Mouse (Mus musculus) cortical plate, adult 2 months (tissue): ENCODE results near the gene Timd2. TPM values are rescaled to one million over a fixed set of nuclear protein-coding genes. Genes with fewer than 3 reads are reported as not detected.
A peak's percentile ranks its signal among the peaks of the same experiment; 100 is the strongest.
"Not testable (repeated sequence)": the region's sequence is repeated elsewhere in the genome, so short reads cannot be mapped to it uniquely, and the experiment has no call there.

Source experiments
- H3K27ac ChIP-seq: fragments of 200-500 bp; 2 replicates; pipeline ENCODE4 v1.5.1; 2012; ENCODE audit warnings: low read length, control low read depth, inconsistent platforms; ENCODE audit not compliant: insufficient read depth
- H3K4me1 ChIP-seq: fragments of 200-500 bp; 2 replicates; pipeline ENCODE4 v1.6.1; 2011; ENCODE audit warnings: low read length; ENCODE audit not compliant: control insufficient read depth, insufficient read depth
- H3K4me3 ChIP-seq: fragments of 200-500 bp; 2 replicates; pipeline ENCODE4 v1.5.1; 2011; ENCODE audit warnings: mild to moderate bottlenecking, low read length, control low read depth; ENCODE audit not compliant: insufficient read depth
- CTCF ChIP-seq: fragments of 200-500 bp; IDR thresholded peaks from 2 replicates; pipeline ENCODE4 v1.5.1; 2011; ENCODE audit warnings: mild to moderate bottlenecking, control low read depth, low read length; ENCODE audit not compliant: insufficient read depth; ENCODE audit errors: extremely low read depth
- POLR2A ChIP-seq: fragments of 200-500 bp; IDR thresholded peaks from 2 replicates; pipeline ENCODE4 v1.6.1; 2011; ENCODE audit warnings: mild to moderate bottlenecking, low read length, control low read depth; ENCODE audit not compliant: insufficient read depth; ENCODE audit errors: extremely low read depth
- polyA plus RNA-seq: library from polyadenylated mRNA; depleted of rRNA; stranded (reverse); fragments of >200 nt; gene quantifications from 2 replicates; pipeline ENCODE4 v1.2.3, GENCODE M21; 2012

The Timd2 gene
- polyA plus RNA-seq, 1 experiment = not detected

DNA sequence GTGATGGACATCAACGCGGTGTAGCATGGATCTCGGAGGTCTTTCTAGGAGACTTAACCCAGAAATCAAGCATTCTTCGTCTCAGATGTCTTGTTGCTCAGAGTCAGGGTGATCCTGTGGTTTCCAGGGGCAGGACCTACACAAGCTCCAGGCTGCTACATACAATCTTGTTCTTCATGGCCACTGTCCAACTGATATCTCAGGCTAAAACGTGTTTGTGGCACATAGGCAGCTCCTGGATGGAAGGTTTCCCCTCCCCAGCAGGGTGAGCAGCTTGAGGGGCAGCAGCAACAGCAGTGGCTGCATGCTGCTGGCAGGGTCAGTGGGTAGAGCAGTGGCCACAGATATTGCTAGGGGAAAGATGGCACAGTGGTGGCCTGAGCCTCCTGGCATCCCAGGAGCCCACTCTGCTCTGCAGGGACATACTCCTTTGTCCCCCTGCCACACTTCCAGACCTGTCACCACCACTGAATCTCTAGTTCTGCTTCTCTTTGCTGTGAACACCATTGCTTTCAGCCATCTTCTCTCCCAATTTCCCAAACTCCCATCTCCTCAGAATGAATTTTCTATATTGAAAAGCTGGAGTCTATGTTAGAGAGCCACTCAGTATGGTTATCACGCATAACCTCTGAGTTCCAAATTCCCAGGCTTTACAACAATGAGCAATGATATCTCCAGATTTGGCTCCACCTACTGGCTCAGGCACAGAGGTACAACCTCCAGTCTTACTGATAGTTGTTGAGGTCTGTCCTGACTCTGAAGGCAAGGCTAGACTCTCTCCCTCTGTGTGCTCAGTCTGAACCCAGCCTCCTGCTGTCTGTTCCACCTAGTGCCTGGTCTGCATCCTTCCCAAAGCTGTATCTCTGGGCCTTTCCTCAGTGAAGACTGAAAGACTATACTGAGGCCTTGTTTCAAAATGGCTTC is 41.0 kb downstream of the Timd2 start:
- Histone ChIP-seq H3K4me1 (0 out of 2 replicates have a peak, but pooled peaks cover 2% of the 10 kb centered on the region), H3K27ac (no peak overlapping the region), H3K4me3 (no peak overlapping the region)
- no peak for TF ChIP-seq POLR2A
- peak; percentile 61 for TF ChIP-seq CTCF

DNA sequence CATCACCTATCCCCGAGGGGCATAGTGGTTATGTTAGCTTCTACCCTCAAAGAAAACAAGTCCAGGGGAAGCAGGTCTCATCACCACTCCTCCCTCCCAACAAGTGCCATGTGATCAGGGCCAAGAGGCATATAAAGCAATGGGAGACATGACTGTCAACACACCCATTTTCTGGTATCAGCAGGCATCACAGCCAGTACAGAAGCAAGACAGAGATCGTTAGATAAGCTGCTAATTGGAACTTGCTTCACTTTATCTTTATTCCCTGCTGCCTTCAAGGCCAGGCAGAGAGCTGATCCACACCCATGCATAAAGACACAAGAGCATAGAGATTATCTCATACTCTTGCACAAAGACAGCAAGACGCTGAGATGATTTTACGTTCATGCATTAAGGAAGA is 43.6 kb downstream of the Timd2 start:
- H3K4me1 ChIP-seq = no peaks in the 10 kb centered on the region
- H3K4me3 ChIP-seq = no peak overlapping the region
- no peak overlapping the region for H3K27ac ChIP-seq
- TF ChIP-seq POLR2A = no peak
- TF ChIP-seq CTCF = no peak

GRCm38 (mm10) chr11:46652476-46652875 is 54.4 kb downstream of the Timd2 start:
- no peak overlapping the region for H3K27ac ChIP-seq
- TF ChIP-seq POLR2A = no peak
- no peak for TF ChIP-seq CTCF
- H3K4me3 ChIP-seq = no peak overlapping the region
- H3K4me1 ChIP-seq = no peaks in the 10 kb centered on the region

- not testable (repeated sequence) for H3K27ac ChIP-seq, H3K4me3 ChIP-seq, H3K4me1 ChIP-seq
Observed at GRCm38 (mm10) chr11:46649655-46650054, 57.2 kb downstream of the Timd2 start.

DNA sequence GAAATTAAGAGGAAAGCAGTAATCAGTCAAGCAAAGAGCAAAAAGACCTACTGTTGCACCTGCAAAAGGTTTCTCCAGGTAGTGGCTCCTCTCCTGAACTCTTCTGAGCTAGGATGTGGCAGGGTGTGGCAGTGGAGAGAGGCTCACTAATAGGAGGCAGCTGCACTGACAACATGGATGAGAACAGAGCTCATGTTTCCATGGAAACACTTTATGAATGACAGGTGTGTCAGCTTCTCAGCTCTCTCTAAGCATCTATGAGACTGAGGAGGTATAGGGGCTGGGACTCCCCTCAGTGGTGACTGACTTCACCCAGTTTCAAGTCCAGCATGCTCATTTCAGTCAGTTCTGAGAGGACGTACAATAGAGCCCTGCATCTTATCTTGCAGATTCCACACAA is 62.0 kb downstream of the Timd2 start:
- H3K27ac ChIP-seq = no peak overlapping the region
- no peak overlapping the region for H3K4me3 ChIP-seq
- no peak for TF ChIP-seq CTCF
- no peak for TF ChIP-seq POLR2A
- no peaks in the 10 kb centered on the region for H3K4me1 ChIP-seq

DNA sequence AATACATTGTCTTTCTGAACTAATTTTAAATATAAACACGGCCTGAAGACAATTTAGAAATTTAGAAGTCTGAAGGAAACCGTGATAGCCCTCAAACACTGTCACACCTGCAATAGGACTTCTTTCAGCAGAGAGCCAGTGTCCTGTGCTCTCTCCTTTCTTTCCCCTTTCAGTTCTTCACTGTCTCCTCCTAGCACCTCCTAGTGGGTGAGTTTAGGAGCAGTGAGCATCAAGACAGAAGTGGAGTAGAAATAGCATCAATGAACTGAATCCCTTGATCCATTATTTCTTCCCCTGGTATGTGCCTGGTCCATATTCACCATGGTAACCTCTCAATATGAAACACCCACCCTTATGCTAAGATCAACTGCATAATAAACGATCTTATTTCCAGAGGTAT is 70.3 kb downstream of the Timd2 start:
- TF ChIP-seq CTCF = no peak
- no peak for TF ChIP-seq POLR2A
- Histone ChIP-seq H3K4me1 (no peaks in the 10 kb centered on the region), H3K27ac (no peak overlapping the region), H3K4me3 (no peak overlapping the region)

DNA sequence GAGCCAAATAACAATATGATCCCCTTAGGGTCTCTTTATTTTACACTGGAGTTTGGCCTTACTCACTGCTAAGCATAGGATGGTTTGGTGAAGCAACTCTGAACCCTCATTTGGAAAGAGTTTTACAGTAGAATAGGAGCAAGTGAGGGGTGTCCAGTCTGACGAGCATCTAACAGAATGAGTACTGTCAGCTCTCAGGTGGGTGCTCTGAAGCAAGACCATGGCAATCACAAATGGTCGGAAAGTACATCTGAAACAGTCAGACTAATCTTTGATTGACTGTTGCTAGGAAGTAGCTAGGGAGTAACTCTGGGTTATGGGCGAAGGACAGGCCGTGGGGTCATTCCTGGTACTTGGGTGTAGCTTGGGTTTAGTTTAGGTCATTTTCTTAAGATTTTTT is 71.3 kb downstream of the Timd2 start:
- H3K4me3 ChIP-seq, H3K27ac ChIP-seq, H3K4me1 ChIP-seq: not testable (repeated sequence)

DNA sequence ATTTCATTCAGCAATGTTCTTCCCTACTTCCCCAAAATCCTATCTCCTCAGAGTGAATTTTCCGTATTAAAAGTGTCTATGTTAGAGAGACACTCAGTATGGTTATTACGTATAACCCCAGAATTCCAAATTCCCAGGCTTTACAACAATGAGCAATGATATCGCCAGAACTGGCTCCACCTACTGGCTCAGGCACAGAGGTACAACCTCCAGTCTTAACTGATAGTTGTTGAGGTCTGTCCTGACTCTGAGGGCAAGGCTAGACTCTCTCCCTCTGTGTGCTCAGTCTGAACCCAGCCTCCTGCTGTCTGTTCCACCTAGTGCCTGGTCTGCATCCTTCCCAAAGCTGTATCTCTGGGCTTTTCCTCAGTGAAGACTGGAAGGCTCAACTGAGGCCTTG is 75.2 kb downstream of the Timd2 start:
- no peaks in the 10 kb centered on the region for H3K4me1 ChIP-seq
- H3K27ac ChIP-seq = no peak overlapping the region
- H3K4me3 ChIP-seq = no peak overlapping the region
- TF ChIP-seq POLR2A (no peak), CTCF (peak; percentile 59)

- H3K4me1 ChIP-seq = no peaks in the 10 kb centered on the region
- H3K27ac ChIP-seq = no peak within 1 kb of the TSS
- TF ChIP-seq POLR2A (no peak), CTCF (no peak)
- H3K4me3 ChIP-seq = no peak within 1 kb of the TSS
Observed at GRCm38 (mm10) chr11:46629211-46629795, 77.6 kb downstream of the Timd2 start, which contains the start of gene Dppa1. Gene Dppa1, minus strand, starts transcription at chr11:46629261.
